Mouse (Mus musculus): ENCODE measurements at regions not wholly inside any gene's neighbourhood (a gene's known extent, or its start where the extent isn't known, plus 50 kb on each side); places are given as distances from the start of the nearest gene placed in this dataset.

- no peaks in the 10 kb centered on the region for H3K27me3 ChIP-seq (ENCODE audit: insufficient read depth, low read length)
- no peak overlapping the region for H3K4me3 ChIP-seq (ENCODE audit: low read depth, low read length)
- no peaks in the 10 kb centered on the region for H3K36me3 ChIP-seq (replicated peaks)
- DNase-seq (ENCODE audit: low spot score): no peak
- H3K4me1 ChIP-seq (ENCODE audit: insufficient read depth, low read depth, low read length): no peaks in the 10 kb centered on the region
- TF ChIP-seq TAL1 (conservative IDR thresholded peaks at IDR 0.05; ENCODE audit: low read depth, low read length) (no peak), POLR2AphosphoS5 (IDR thresholded peaks at IDR 0.05; ENCODE audit: insufficient replicate concordance, low read depth, low read length) (no peak), CTCF (IDR thresholded peaks at IDR 0.05; ENCODE audit: low read depth, low read length) (no peak), GATA1 (IDR thresholded peaks at IDR 0.05; ENCODE audit: borderline replicate concordance, low read length) (no peak), GATA2 (IDR thresholded peaks at IDR 0.05; ENCODE audit: borderline replicate concordance, low read depth, low read length) (no peak)
- H3K9me3 ChIP-seq (replicated peaks): peaks cover 12% of the 10 kb centered on the region
- ATAC-seq (ENCODE audit: extremely low read depth, insufficient number of reproducible peaks, low FRiP score, poor library complexity, severe bottlenecking): no peak
Measured at GRCm38 (mm10) chr8:90740963-90741733, 76.0 kb downstream of the Gm19935 start.

- Histone ChIP-seq H3K9me3 (replicated peaks) (peaks cover 12% of the 10 kb centered on the region), H3K27me3 (ENCODE audit: insufficient read depth, low read length) (no peaks in the 10 kb centered on the region), H3K4me3 (ENCODE audit: low read depth, low read length) (no peak overlapping the region), H3K36me3 (replicated peaks) (no peaks in the 10 kb centered on the region), H3K4me1 (ENCODE audit: insufficient read depth, low read depth, low read length) (no peaks in the 10 kb centered on the region)
- no peak for DNase-seq (ENCODE audit: low spot score)
- no peak for TF ChIP-seq GATA2 (IDR thresholded peaks at IDR 0.05; ENCODE audit: borderline replicate concordance, low read depth, low read length)
- no peak for TF ChIP-seq POLR2AphosphoS5 (IDR thresholded peaks at IDR 0.05; ENCODE audit: insufficient replicate concordance, low read depth, low read length)
- TF ChIP-seq TAL1 (conservative IDR thresholded peaks at IDR 0.05; ENCODE audit: low read depth, low read length): no peak
- no peak for TF ChIP-seq GATA1 (IDR thresholded peaks at IDR 0.05; ENCODE audit: borderline replicate concordance, low read length)
- no peak for TF ChIP-seq CTCF (IDR thresholded peaks at IDR 0.05; ENCODE audit: low read depth, low read length)
- ATAC-seq (ENCODE audit: extremely low read depth, insufficient number of reproducible peaks, low FRiP score, poor library complexity, severe bottlenecking): no peak
Measured at GRCm38 (mm10) chr8:90740302-90740962, 76.8 kb downstream of the Gm19935 start.

- no peak for ATAC-seq (ENCODE audit: extremely low read depth, insufficient number of reproducible peaks, low FRiP score, poor library complexity, severe bottlenecking)
- Histone ChIP-seq H3K27me3 (ENCODE audit: insufficient read depth, low read length) (no peaks in the 10 kb centered on the region), H3K4me1 (ENCODE audit: insufficient read depth, low read depth, low read length) (no peaks in the 10 kb centered on the region), H3K4me3 (ENCODE audit: low read depth, low read length) (no peak overlapping the region), H3K9me3 (replicated peaks) (peaks cover 14% of the 10 kb centered on the region), H3K36me3 (replicated peaks) (no peaks in the 10 kb centered on the region)
- DNase-seq (ENCODE audit: low spot score): no peak
- TF ChIP-seq GATA1 (IDR thresholded peaks at IDR 0.05; ENCODE audit: borderline replicate concordance, low read length) (no peak), TAL1 (conservative IDR thresholded peaks at IDR 0.05; ENCODE audit: low read depth, low read length) (no peak), CTCF (IDR thresholded peaks at IDR 0.05; ENCODE audit: low read depth, low read length) (no peak), POLR2AphosphoS5 (IDR thresholded peaks at IDR 0.05; ENCODE audit: insufficient replicate concordance, low read depth, low read length) (no peak), GATA2 (IDR thresholded peaks at IDR 0.05; ENCODE audit: borderline replicate concordance, low read depth, low read length) (no peak)
Measured at GRCm38 (mm10) chr8:90728011-90728410, 89.2 kb downstream of the Gm19935 start.

GRCm38 (mm10) chr8:90725188-90725587 is 92.0 kb downstream of the Gm19935 start:
- peaks cover 9% of the 10 kb centered on the region for H3K9me3 ChIP-seq (replicated peaks)
- no peaks in the 10 kb centered on the region for H3K4me1 ChIP-seq (ENCODE audit: insufficient read depth, low read depth, low read length)
- H3K27me3 ChIP-seq (ENCODE audit: insufficient read depth, low read length): no peaks in the 10 kb centered on the region
- no peaks in the 10 kb centered on the region for H3K36me3 ChIP-seq (replicated peaks)
- ATAC-seq (ENCODE audit: extremely low read depth, insufficient number of reproducible peaks, low FRiP score, poor library complexity, severe bottlenecking): no peak
- DNase-seq (ENCODE audit: low spot score): no peak
- TF ChIP-seq GATA1 (IDR thresholded peaks at IDR 0.05; ENCODE audit: borderline replicate concordance, low read length): no peak
- TF ChIP-seq GATA2 (IDR thresholded peaks at IDR 0.05; ENCODE audit: borderline replicate concordance, low read depth, low read length): no peak
- TF ChIP-seq TAL1 (conservative IDR thresholded peaks at IDR 0.05; ENCODE audit: low read depth, low read length): no peak
- TF ChIP-seq POLR2AphosphoS5 (IDR thresholded peaks at IDR 0.05; ENCODE audit: insufficient replicate concordance, low read depth, low read length): no peak
- TF ChIP-seq CTCF (IDR thresholded peaks at IDR 0.05; ENCODE audit: low read depth, low read length): no peak
- no peak overlapping the region for H3K4me3 ChIP-seq (ENCODE audit: low read depth, low read length)

- no peaks in the 10 kb centered on the region for H3K27me3 ChIP-seq (ENCODE audit: insufficient read depth, low read length)
- no peak overlapping the region for H3K4me3 ChIP-seq (ENCODE audit: low read depth, low read length)
- no peak for TF ChIP-seq TAL1 (conservative IDR thresholded peaks at IDR 0.05; ENCODE audit: low read depth, low read length)
- no peak for TF ChIP-seq GATA1 (IDR thresholded peaks at IDR 0.05; ENCODE audit: borderline replicate concordance, low read length)
- TF ChIP-seq GATA2 (IDR thresholded peaks at IDR 0.05; ENCODE audit: borderline replicate concordance, low read depth, low read length): no peak
- TF ChIP-seq POLR2AphosphoS5 (IDR thresholded peaks at IDR 0.05; ENCODE audit: insufficient replicate concordance, low read depth, low read length): no peak
- no peak for TF ChIP-seq CTCF (IDR thresholded peaks at IDR 0.05; ENCODE audit: low read depth, low read length)
- no peaks in the 10 kb centered on the region for H3K36me3 ChIP-seq (replicated peaks)
- DNase-seq (ENCODE audit: low spot score): no peak
- peaks cover 15% of the 10 kb centered on the region for H3K9me3 ChIP-seq (replicated peaks)
- no peak for ATAC-seq (ENCODE audit: extremely low read depth, insufficient number of reproducible peaks, low FRiP score, poor library complexity, severe bottlenecking)
- no peaks in the 10 kb centered on the region for H3K4me1 ChIP-seq (ENCODE audit: insufficient read depth, low read depth, low read length)
Measured at GRCm38 (mm10) chr8:90716436-90716835, 100.8 kb downstream of the Gm19935 start.

GRCm38 (mm10) chr8:90708524-90708923 is 108.7 kb downstream of the Gm19935 start:
- peaks cover 35% of the 10 kb centered on the region for H3K9me3 ChIP-seq (replicated peaks)
- H3K36me3 ChIP-seq (replicated peaks): no peaks in the 10 kb centered on the region
- DNase-seq (ENCODE audit: low spot score) (no peak), ATAC-seq (ENCODE audit: extremely low read depth, insufficient number of reproducible peaks, low FRiP score, poor library complexity, severe bottlenecking) (no peak)
- no peaks in the 10 kb centered on the region for H3K27me3 ChIP-seq (ENCODE audit: insufficient read depth, low read length)
- H3K4me3 ChIP-seq (ENCODE audit: low read depth, low read length): no peak overlapping the region
- TF ChIP-seq TAL1 (conservative IDR thresholded peaks at IDR 0.05; ENCODE audit: low read depth, low read length) (no peak), GATA1 (IDR thresholded peaks at IDR 0.05; ENCODE audit: borderline replicate concordance, low read length) (no peak), GATA2 (IDR thresholded peaks at IDR 0.05; ENCODE audit: borderline replicate concordance, low read depth, low read length) (no peak), CTCF (IDR thresholded peaks at IDR 0.05; ENCODE audit: low read depth, low read length) (no peak), POLR2AphosphoS5 (IDR thresholded peaks at IDR 0.05; ENCODE audit: insufficient replicate concordance, low read depth, low read length) (no peak)
- no peaks in the 10 kb centered on the region for H3K4me1 ChIP-seq (ENCODE audit: insufficient read depth, low read depth, low read length)
